Mouse (Mus musculus) stomach, embryonic 16.5 days (tissue): ENCODE results near the gene Ptgdr. TPM values are rescaled to one million over a fixed set of nuclear protein-coding genes. Genes with fewer than 3 reads are reported as not detected.
A peak's percentile ranks its signal among the peaks of the same experiment; 100 is the strongest.
"Not testable (repeated sequence)": the region's sequence is repeated elsewhere in the genome, so short reads cannot be mapped to it uniquely, and the experiment has no call there.

ENCODE experiments used
- ATAC-seq: fragments of 200-750 bp; cut with Nextera tagmentation; 2 replicates; pipeline ENCODE4 v1.8.0; 2017; ENCODE audit warnings: moderate number of reproducible peaks, moderate TSS enrichment; ENCODE audit not compliant: insufficient read depth, low FRiP score
- H3K27ac ChIP-seq: fragments of 300-500 bp; sonication (generic); 2 replicates; pipeline ENCODE4 v1.5.1; 2014; ENCODE audit warnings: low read length
- H3K27me3 ChIP-seq: fragments of 300-500 bp; sonication (generic); 2 replicates; pipeline ENCODE4 v1.6.1; 2014; ENCODE audit warnings: low read length, control low read depth, mixed read lengths; ENCODE audit not compliant: control insufficient read depth, insufficient read depth
- H3K36me3 ChIP-seq: fragments of 300-500 bp; sonication (generic); 2 replicates; pipeline ENCODE4 v1.6.1; 2014; ENCODE audit warnings: low read length; ENCODE audit not compliant: control insufficient read depth, insufficient read depth
- H3K4me1 ChIP-seq: fragments of 300-500 bp; sonication (generic); 2 replicates; pipeline ENCODE4 v1.6.1; 2014; ENCODE audit warnings: low read length, control low read depth, mixed read lengths; ENCODE audit not compliant: control insufficient read depth, insufficient read depth
- H3K4me2 ChIP-seq: fragments of 300-500 bp; sonication (generic); 2 replicates; pipeline ENCODE4 v1.6.1; 2014; ENCODE audit warnings: low read depth, low read length, mixed read lengths
- H3K4me3 ChIP-seq: fragments of 300-500 bp; sonication (generic); replicated peaks from 2 replicates; pipeline ENCODE4 v1.5.1; 2014; ENCODE audit warnings: mild to moderate bottlenecking, low read length
- H3K9ac ChIP-seq: fragments of 300-500 bp; sonication (generic); 2 replicates; pipeline ENCODE4 v1.6.1; 2014; ENCODE audit warnings: low read length
- H3K9me3 ChIP-seq: fragments of 300-500 bp; sonication (generic); replicated peaks from 2 replicates; pipeline ENCODE4 v1.6.1; 2016; ENCODE audit warnings: low read length, control low read depth; ENCODE audit not compliant: control insufficient read depth
- WGBS: fragments of 180-500 bp; shearing (Covaris S2); extraction: QIAGEN DNeasy Blood & Tissue Kit; methylation state at CpG from one replicate; pipeline ENCODE4 v1.1.7; 2014; 5-methylcytosine and 5-hydroxymethylcytosine counted together
- polyA plus RNA-seq: library from polyadenylated mRNA; unstranded; fragments of >200 nt; fragmentation: Nextera tagmentation; extraction: Ambion mirVana; gene quantifications from 2 replicates; pipeline ENCODE4 v1.2.1, GENCODE M21; 2015

Gene Ptgdr
- polyA plus RNA-seq, 1 experiment from 2014 or later, result 0.84 TPM

DNA sequence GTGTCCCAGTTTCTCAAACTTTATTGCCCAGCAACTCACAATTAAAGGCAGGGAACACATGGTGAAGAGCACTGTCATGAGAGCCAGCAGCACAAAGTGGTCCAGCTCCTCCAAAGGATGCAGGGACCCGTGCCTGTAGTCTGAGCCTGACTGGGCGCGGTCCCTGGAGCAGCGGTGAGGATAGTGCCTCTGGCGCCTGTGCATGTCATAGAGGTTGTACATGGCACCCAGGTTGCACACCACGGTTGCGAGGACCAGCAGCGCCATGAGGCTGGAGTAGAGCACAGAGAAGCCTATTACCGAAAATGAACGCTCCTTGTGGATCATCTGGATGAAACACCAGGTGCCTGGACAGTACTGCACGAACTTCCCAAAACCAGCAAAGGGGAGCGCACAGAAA, 803 bp downstream of the Ptgdr start:
- peak overlapping the region; percentile 60 for H3K4me2 ChIP-seq
- no peak overlapping the region for H3K27ac ChIP-seq
- no peak overlapping the region; the same call in 1 of the 2 replicates for H3K4me3 ChIP-seq
- WGBS, result 14% methylated on average over 12 of the region's 12 CpGs
- H3K4me1 ChIP-seq, result no peaks in the 10 kb centered on the region; the same call in 1 of the 2 replicates
- no peaks in the 10 kb centered on the region for H3K36me3 ChIP-seq
- H3K9me3 ChIP-seq, result no peaks in the 10 kb centered on the region
- H3K9ac ChIP-seq, result no peak overlapping the region
- peaks cover 16% of the 10 kb centered on the region for H3K27me3 ChIP-seq
- no peak for ATAC-seq

DNA sequence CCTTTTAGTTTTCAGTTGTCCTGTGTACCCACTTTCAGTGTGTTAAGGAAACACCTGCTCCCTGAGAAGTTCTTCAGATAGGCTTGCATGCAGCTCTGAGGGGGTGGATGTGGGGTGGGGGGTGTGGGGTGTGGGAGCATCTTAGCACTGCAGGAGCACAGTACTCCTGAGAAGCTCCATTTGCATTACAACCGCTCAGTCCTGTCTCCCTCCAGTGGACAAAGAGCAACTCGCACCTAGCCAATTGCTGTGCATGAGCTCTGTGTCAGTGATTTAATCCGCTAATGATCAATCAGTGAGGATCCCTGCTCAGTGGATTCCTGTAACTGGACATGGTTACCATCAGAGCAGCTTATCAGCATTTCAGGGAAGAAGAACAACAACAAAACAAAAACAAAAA, 8.5 kb downstream of the Ptgdr start:
- H3K9me3 ChIP-seq, ATAC-seq, H3K4me2 ChIP-seq, H3K4me3 ChIP-seq, H3K4me1 ChIP-seq, H3K36me3 ChIP-seq, H3K9ac ChIP-seq, H3K27me3 ChIP-seq, H3K27ac ChIP-seq: not testable (repeated sequence)
- 2% methylated on average over 3 of the region's 3 CpGs for WGBS

DNA sequence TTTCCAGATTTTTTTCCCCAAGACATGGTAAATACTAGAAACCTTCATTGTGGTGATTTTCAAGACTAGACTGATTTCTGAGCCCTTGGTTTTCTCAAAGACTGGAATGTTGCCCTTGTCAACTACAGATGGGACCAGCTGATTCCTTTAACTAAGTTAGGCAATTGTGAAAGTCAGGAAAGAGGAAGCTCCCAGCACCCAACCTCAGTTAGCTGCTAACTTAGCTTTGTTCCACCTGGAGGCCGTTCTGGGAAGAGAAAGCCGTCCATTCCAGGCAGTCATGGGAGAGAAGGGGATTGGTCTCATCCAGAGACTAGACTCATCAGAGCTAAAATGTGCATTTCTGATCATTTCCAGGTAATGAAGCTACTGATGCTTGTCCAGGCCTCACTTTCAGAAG, 11.4 kb downstream of the Ptgdr start:
- no peaks in the 10 kb centered on the region for H3K27me3 ChIP-seq
- H3K4me3 ChIP-seq, result no peak overlapping the region
- H3K4me2 ChIP-seq, result no peak overlapping the region
- no peaks in the 10 kb centered on the region for H3K4me1 ChIP-seq
- no peaks in the 10 kb centered on the region for H3K36me3 ChIP-seq
- WGBS, result 71% methylated on average over 2 of the region's 2 CpGs
- no peaks in the 10 kb centered on the region for H3K9me3 ChIP-seq
- H3K9ac ChIP-seq, result no peak overlapping the region
- no peak for ATAC-seq
- H3K27ac ChIP-seq, result no peak overlapping the region

GRCm38 (mm10) chr14:44846558-44847263, 12.5 kb downstream of the Ptgdr start:
- no peak overlapping the region for H3K4me2 ChIP-seq
- 79% methylated on average over 6 of the region's 6 CpGs for WGBS
- no peak for ATAC-seq

DNA sequence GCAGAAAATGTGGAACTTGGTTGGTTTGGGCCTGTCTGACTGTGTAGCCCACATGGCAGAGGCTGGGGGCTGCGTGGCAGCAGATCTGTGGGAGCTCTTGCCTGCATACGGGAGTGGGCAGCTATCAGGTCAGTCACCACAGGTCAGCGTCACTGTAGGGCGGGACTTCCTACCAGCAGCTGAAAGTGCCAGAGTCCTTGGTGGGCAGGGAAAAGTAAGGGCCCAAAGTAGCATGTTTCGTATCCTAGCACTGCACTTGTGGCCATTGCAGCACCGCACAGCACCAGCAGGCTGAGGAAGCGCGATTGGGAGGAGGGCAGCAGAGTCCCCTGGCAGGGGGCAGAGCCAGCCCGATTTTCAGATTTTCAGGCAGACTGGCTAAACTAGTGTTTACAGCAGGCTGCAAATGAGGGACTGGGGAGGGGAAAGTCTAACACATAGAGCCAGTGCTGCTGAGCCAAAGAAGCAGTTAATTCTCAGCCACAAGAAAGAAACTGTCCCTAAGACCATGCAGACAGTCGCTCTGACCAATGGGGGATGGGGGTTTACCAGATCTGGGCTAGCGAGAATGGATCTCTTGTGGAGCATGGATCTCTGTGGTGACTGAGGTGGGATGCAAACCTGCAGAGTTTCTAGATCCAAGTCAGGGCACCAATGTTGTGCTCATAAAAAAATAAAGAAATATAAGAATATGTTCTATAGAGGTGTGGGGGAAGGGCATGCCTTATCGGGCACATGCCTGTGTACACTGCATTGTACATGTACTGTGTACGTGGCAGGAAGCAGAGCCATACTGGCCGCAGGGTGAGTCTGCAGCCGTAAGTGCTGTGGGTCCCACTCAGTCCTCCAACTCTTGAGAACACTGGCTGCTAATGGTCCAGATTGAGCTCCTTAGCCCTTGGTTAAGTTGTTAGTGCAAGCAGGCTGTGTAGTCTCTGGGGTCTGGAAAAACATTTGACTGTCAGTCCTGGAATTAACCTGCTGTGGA, 15.1 kb downstream of the Ptgdr start:
- WGBS, result 43% methylated on average over 15 of the region's 15 CpGs
- Histone ChIP-seq H3K4me2 (peak overlapping the region; percentile 7; the same call in 1 of the 2 replicates), H3K27me3 (no peaks in the 10 kb centered on the region), H3K36me3 (no peaks in the 10 kb centered on the region), H3K27ac (no peak overlapping the region), H3K9ac (no peak overlapping the region), H3K4me1 (no peaks in the 10 kb centered on the region), H3K9me3 (no peaks in the 10 kb centered on the region), H3K4me3 (no peak overlapping the region)
- ATAC-seq, result no peak

More at GRCm38 (mm10) chr14:44846558-44847263, 12.5 kb downstream of the Ptgdr start:
- Histone ChIP-seq H3K36me3 (no peaks in the 10 kb centered on the region), H3K4me3 (no peak overlapping the region), H3K27ac (no peak overlapping the region), H3K9ac (no peak overlapping the region), H3K9me3 (no peaks in the 10 kb centered on the region), H3K4me1 (no peaks in the 10 kb centered on the region), H3K27me3 (no peaks in the 10 kb centered on the region)

DNA sequence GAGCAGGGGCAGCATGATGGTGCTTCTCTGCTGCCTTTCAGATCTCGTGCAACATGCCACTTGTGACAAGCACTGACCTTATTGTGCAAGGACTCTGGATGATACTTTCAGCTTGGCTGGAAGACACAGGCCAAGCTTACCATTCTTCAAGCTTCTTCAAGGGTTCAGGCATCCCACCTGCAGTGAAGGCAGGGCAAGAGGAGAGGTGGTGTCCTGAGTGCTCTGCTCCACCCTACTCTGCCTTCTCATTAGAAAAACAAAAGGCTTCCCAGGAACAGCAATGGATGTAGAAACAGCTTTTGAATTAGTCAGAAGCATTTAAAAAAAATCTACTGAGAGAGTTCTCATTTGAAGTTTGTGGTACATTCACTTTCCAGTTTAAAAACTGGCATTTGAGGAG, 20.5 kb downstream of the Ptgdr start:
- Histone ChIP-seq H3K36me3 (no peaks in the 10 kb centered on the region), H3K4me2 (no peak overlapping the region), H3K27me3 (no peaks in the 10 kb centered on the region), H3K4me3 (no peak overlapping the region), H3K9me3 (no peaks in the 10 kb centered on the region), H3K9ac (no peak overlapping the region), H3K4me1 (no peaks in the 10 kb centered on the region), H3K27ac (no peak overlapping the region)
- WGBS, result 70% methylated on average over 1 of the region's 1 CpGs
- no peak for ATAC-seq

GRCm38 (mm10) chr14:44835132-44835531, 24.0 kb downstream of the Ptgdr start:
- no peaks in the 10 kb centered on the region for H3K9me3 ChIP-seq
- no peaks in the 10 kb centered on the region for H3K27me3 ChIP-seq
- no peak overlapping the region for H3K9ac ChIP-seq
- H3K27ac ChIP-seq, result no peak overlapping the region
- no peak overlapping the region for H3K4me2 ChIP-seq
- no peaks in the 10 kb centered on the region for H3K4me1 ChIP-seq
- H3K36me3 ChIP-seq, result no peaks in the 10 kb centered on the region
- 64% methylated on average over 2 of the region's 2 CpGs for WGBS
- no peak for ATAC-seq
- H3K4me3 ChIP-seq, result no peak overlapping the region

DNA sequence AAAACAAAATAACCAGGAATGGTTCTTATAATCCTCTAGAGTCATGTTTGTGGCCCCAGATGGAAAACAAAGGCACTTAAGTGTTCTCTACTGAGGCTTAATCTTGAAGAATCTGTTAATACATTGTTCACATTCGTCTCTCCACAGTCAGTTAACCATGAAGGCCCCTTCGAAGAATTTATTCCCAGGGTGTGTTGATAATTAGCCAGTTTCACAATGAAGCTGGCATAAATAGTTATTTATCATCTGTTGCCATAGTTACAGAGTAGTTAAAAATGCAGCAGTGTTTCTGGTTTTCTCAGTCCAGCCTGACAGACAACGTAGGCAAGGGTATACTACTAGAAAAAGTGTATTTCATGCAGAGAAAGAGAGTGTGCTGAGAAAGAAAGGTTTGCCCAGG, 25.0 kb downstream of the Ptgdr start:
- not testable (repeated sequence) for H3K4me1 ChIP-seq, ATAC-seq, H3K4me2 ChIP-seq, H3K36me3 ChIP-seq, H3K27me3 ChIP-seq, H3K9ac ChIP-seq, H3K4me3 ChIP-seq, H3K27ac ChIP-seq, H3K9me3 ChIP-seq
- WGBS, result 51% methylated on average over 3 of the region's 3 CpGs

- not testable (repeated sequence) for H3K9me3 ChIP-seq, H3K36me3 ChIP-seq, H3K27me3 ChIP-seq, H3K4me1 ChIP-seq, ATAC-seq, H3K4me3 ChIP-seq, H3K9ac ChIP-seq, H3K4me2 ChIP-seq, H3K27ac ChIP-seq
- 87% methylated on average over 4 of the region's 4 CpGs for WGBS
Observed at GRCm38 (mm10) chr14:44833096-44833495, 26.1 kb downstream of the Ptgdr start.
